Mouse (Mus musculus): Measurements from ENCODE around the gene Ccnd3. TPM values are rescaled to one million over a fixed set of nuclear protein-coding genes. Genes with fewer than 3 reads are reported as not detected.
A peak's percentile ranks its signal among the peaks of the same experiment; 100 is the strongest.
"Not testable (repeated sequence)": the region's sequence is repeated elsewhere in the genome, so short reads cannot be mapped to it uniquely, and the experiment has no call there.

The Ccnd3 gene
- polyA plus RNA-seq, 1 experiment from 2014 or later, result 530 TPM

GRCm38 (mm10) chr17:47598580-47599304 lies 93.9 kb downstream of the Ccnd3 start:
- H3K36me3 ChIP-seq (ENCODE audit: control insufficient read depth, insufficient read depth, low read length), result peaks cover 53% of the 10 kb centered on the region
- H3K9me3 ChIP-seq (ENCODE audit: control insufficient read depth, low read length); H3K27me3 ChIP-seq (replicated peaks; ENCODE audit: control insufficient read depth, insufficient read depth, low read length); H3K4me3 ChIP-seq (ENCODE audit: low read depth, low read length); DNase-seq (ENCODE audit: low spot score); ATAC-seq (replicated peaks; ENCODE audit: low FRiP score): not testable (repeated sequence)
- peaks cover 40% of the 10 kb centered on the region for H3K4me1 ChIP-seq (replicated peaks; ENCODE audit: control insufficient read depth, insufficient read depth, low read length)
- peak overlapping the region; percentile 99 for H3K27ac ChIP-seq (ENCODE audit: low read depth, low read length)
- peak overlapping the region; percentile 95 for H3K4me2 ChIP-seq
- 73% methylated on average over 9 of the region's 10 CpGs for WGBS
- H3K9ac ChIP-seq (ENCODE audit: low read depth, low read length), result peak overlapping the region; percentile 65

- Histone ChIP-seq H3K27me3 (replicated peaks; ENCODE audit: control insufficient read depth, insufficient read depth, low read length) (no peaks in the 10 kb centered on the region), H3K9me3 (ENCODE audit: control insufficient read depth, low read length) (no peaks in the 10 kb centered on the region), H3K4me1 (replicated peaks; ENCODE audit: control insufficient read depth, insufficient read depth, low read length) (peaks cover 40% of the 10 kb centered on the region), H3K9ac (ENCODE audit: low read depth, low read length) (peak overlapping the region; percentile 25; the same call in 1 of the 2 replicates), H3K36me3 (ENCODE audit: control insufficient read depth, insufficient read depth, low read length) (peaks cover 63% of the 10 kb centered on the region), H3K4me2 (peak overlapping the region; percentile 4; the same call in 1 of the 2 replicates), H3K4me3 (ENCODE audit: low read depth, low read length) (no peak overlapping the region), H3K27ac (ENCODE audit: low read depth, low read length) (peak overlapping the region; percentile 99)
- no peak for ATAC-seq (replicated peaks; ENCODE audit: low FRiP score)
- WGBS, result 64% methylated on average over 11 of the region's 11 CpGs
- peak; percentile 41 for DNase-seq (ENCODE audit: low spot score)
Observed at GRCm38 (mm10) chr17:47599511-47600297, 94.9 kb downstream of the Ccnd3 start.

- Histone ChIP-seq H3K4me2 (no peak overlapping the region), H3K27me3 (replicated peaks; ENCODE audit: control insufficient read depth, insufficient read depth, low read length) (no peaks in the 10 kb centered on the region), H3K27ac (ENCODE audit: low read depth, low read length) (peak overlapping the region; percentile 99; the same call in 1 of the 2 replicates), H3K4me3 (ENCODE audit: low read depth, low read length) (no peak overlapping the region), H3K9ac (ENCODE audit: low read depth, low read length) (no peak overlapping the region), H3K36me3 (ENCODE audit: control insufficient read depth, insufficient read depth, low read length) (peaks cover 73% of the 10 kb centered on the region), H3K4me1 (replicated peaks; ENCODE audit: control insufficient read depth, insufficient read depth, low read length) (peaks cover 39% of the 10 kb centered on the region), H3K9me3 (ENCODE audit: control insufficient read depth, low read length) (no peaks in the 10 kb centered on the region)
- DNase-seq (ENCODE audit: low spot score), result no peak
- 85% methylated on average over 13 of the region's 13 CpGs for WGBS
- ATAC-seq (replicated peaks; ENCODE audit: low FRiP score), result no peak
Observed at GRCm38 (mm10) chr17:47600601-47601388, 95.9 kb downstream of the Ccnd3 start.

- Histone ChIP-seq H3K4me3 (ENCODE audit: low read depth, low read length) (no peak overlapping the region), H3K36me3 (ENCODE audit: control insufficient read depth, insufficient read depth, low read length) (peaks cover 77% of the 10 kb centered on the region), H3K4me2 (no peak overlapping the region), H3K27me3 (replicated peaks; ENCODE audit: control insufficient read depth, insufficient read depth, low read length) (no peaks in the 10 kb centered on the region), H3K27ac (ENCODE audit: low read depth, low read length) (peak overlapping the region; percentile 99; the same call in 1 of the 2 replicates), H3K4me1 (replicated peaks; ENCODE audit: control insufficient read depth, insufficient read depth, low read length) (peaks cover 33% of the 10 kb centered on the region), H3K9me3 (ENCODE audit: control insufficient read depth, low read length) (no peaks in the 10 kb centered on the region), H3K9ac (ENCODE audit: low read depth, low read length) (no peak overlapping the region)
- 94% methylated on average over 10 of the region's 10 CpGs for WGBS
- ATAC-seq (replicated peaks; ENCODE audit: low FRiP score) (no peak), DNase-seq (ENCODE audit: low spot score) (no peak)
Observed at GRCm38 (mm10) chr17:47601389-47601755, 96.5 kb downstream of the Ccnd3 start.

- H3K36me3 ChIP-seq (ENCODE audit: control insufficient read depth, insufficient read depth, low read length), result peaks cover 78% of the 10 kb centered on the region
- ATAC-seq (replicated peaks; ENCODE audit: low FRiP score) (no peak), DNase-seq (ENCODE audit: low spot score) (no peak)
- H3K27me3 ChIP-seq (replicated peaks; ENCODE audit: control insufficient read depth, insufficient read depth, low read length), result no peaks in the 10 kb centered on the region
- no peaks in the 10 kb centered on the region for H3K9me3 ChIP-seq (ENCODE audit: control insufficient read depth, low read length)
- peaks cover 24% of the 10 kb centered on the region for H3K4me1 ChIP-seq (replicated peaks; ENCODE audit: control insufficient read depth, insufficient read depth, low read length)
- no peak overlapping the region for H3K27ac ChIP-seq (ENCODE audit: low read depth, low read length)
- H3K9ac ChIP-seq (ENCODE audit: low read depth, low read length), result no peak overlapping the region
- H3K4me2 ChIP-seq, result no peak overlapping the region
- H3K4me3 ChIP-seq (ENCODE audit: low read depth, low read length), result no peak overlapping the region
- WGBS, result 94% methylated on average over 11 of the region's 11 CpGs
Observed at GRCm38 (mm10) chr17:47602289-47602688, 97.4 kb downstream of the Ccnd3 start.

GRCm38 (mm10) chr17:47606220-47606619 lies 101.4 kb downstream of the Ccnd3 start:
- WGBS, result 75% methylated on average over 5 of the region's 5 CpGs

GRCm38 (mm10) chr17:47609182-47609581 lies 104.3 kb downstream of the Ccnd3 start:
- ATAC-seq (replicated peaks; ENCODE audit: low FRiP score), result no peak
- DNase-seq (ENCODE audit: low spot score), result no peak
- no peak overlapping the region; the same call in 1 of the 2 replicates for H3K9ac ChIP-seq (ENCODE audit: low read depth, low read length)
- WGBS, result 75% methylated on average over 4 of the region's 4 CpGs
- H3K9me3 ChIP-seq (ENCODE audit: control insufficient read depth, low read length), result no peaks in the 10 kb centered on the region
- peak overlapping the region; percentile 76 for H3K4me3 ChIP-seq (ENCODE audit: low read depth, low read length)
- peaks cover 47% of the 10 kb centered on the region for H3K36me3 ChIP-seq (ENCODE audit: control insufficient read depth, insufficient read depth, low read length)
- peaks cover 25% of the 10 kb centered on the region for H3K4me1 ChIP-seq (replicated peaks; ENCODE audit: control insufficient read depth, insufficient read depth, low read length)
- H3K4me2 ChIP-seq, result peak overlapping the region; percentile 92
- H3K27ac ChIP-seq (ENCODE audit: low read depth, low read length), result no peak overlapping the region; the same call in 1 of the 2 replicates
- no peaks in the 10 kb centered on the region for H3K27me3 ChIP-seq (replicated peaks; ENCODE audit: control insufficient read depth, insufficient read depth, low read length)

More at GRCm38 (mm10) chr17:47606220-47606619, 101.4 kb downstream of the Ccnd3 start:
- Histone ChIP-seq H3K27ac (ENCODE audit: low read depth, low read length) (no peak overlapping the region), H3K9me3 (ENCODE audit: control insufficient read depth, low read length) (no peaks in the 10 kb centered on the region), H3K9ac (ENCODE audit: low read depth, low read length) (no peak overlapping the region), H3K4me2 (no peak overlapping the region), H3K27me3 (replicated peaks; ENCODE audit: control insufficient read depth, insufficient read depth, low read length) (no peaks in the 10 kb centered on the region), H3K36me3 (ENCODE audit: control insufficient read depth, insufficient read depth, low read length) (peaks cover 63% of the 10 kb centered on the region), H3K4me3 (ENCODE audit: low read depth, low read length) (no peak overlapping the region), H3K4me1 (replicated peaks; ENCODE audit: control insufficient read depth, insufficient read depth, low read length) (peaks cover 16% of the 10 kb centered on the region)
- no peak for DNase-seq (ENCODE audit: low spot score)
- ATAC-seq (replicated peaks; ENCODE audit: low FRiP score), result no peak

Measured in liver, embryonic 11.5 days (tissue).